Mouse (Mus musculus) liver, embryonic 14.5 days (tissue): ENCODE data around the gene Gm8773.

ENCODE experiments used
- CTCF ChIP-seq: IDR thresholded peaks from 2 replicates; pipeline ENCODE4 v1.5.1; 2016; ENCODE audit warnings: antibody characterized with exemption, low read depth, control low read depth
- EP300 ChIP-seq: IDR thresholded peaks from 2 replicates; pipeline ENCODE4 v1.6.1; 2016; ENCODE audit warnings: antibody characterized with exemption, low read depth

GRCm38 (mm10) chr5:5587686-5588085, 14.1 kb downstream of the Gm8773 start:
- TF ChIP-seq CTCF (no peak), EP300 (no peak)
